Mouse (Mus musculus): Measurements from ENCODE around the gene Brsk2.

DNA sequence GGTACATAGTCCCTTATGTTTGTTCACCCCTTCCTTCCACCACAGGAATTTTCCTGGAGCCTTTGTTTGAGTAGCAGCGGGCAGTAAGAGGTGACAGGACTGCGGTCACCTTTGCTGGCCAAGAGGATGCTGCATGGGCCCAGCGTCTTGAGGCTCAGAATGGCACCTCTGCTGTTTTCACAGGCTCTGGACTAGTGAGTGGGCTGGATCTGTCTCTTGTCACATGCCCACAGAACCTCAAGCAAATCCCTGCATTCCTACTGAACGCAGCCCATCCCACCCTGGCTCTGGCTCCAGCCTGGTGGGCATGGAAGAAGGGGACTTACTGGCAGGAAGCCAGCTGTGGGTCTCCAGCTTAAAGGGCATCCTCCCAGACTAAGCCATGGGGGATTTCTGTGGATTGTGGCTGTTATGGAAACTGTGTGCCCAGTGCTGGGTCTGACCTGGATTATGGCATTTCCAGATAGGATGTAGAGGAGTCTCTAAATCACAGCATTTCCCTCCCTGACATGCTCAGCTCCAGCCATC lies 8.0 kb downstream of the Brsk2 start:
- TF ChIP-seq GATA1 (IDR thresholded peaks at IDR 0.05; ENCODE audit: borderline replicate concordance, low read length) (no peak), FLI1 (IDR thresholded peaks at IDR 0.05; ENCODE audit: low read length) (no peak)
